Comparison of ENCODE assay signal across 9 mouse cellular contexts in the genomic region with DNA sequence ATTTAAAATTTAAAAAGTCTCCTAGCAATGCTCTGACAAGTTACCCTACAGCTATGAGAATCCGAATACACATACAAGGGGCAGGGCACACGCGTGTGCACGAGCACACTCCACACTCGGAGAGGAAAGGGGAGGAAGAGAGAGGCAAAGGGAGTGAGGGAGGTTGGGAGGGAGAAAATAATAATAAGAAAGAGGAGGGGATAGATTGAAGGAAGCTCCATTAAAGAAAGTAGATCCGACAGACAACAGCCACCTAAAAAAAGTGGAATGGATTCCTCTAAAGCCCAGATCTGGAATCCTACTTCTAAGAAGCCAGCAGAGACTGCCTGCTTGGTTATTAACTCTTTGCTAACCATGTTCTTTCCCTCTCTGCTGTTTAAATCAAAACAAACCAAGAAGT. TPM values are rescaled to one million over a fixed set of nuclear protein-coding genes. Genes with fewer than 3 reads are reported as not detected.
A peak's percentile ranks its signal among the peaks of the same experiment; 100 is the strongest.
DNase-seq lines count a peak whose midpoint lies in the region; ATAC-seq lines count a peak whose summit lies in the region.
"Had no signal": no experiment of that assay in that cellular context is flagged by ENCODE, and none has a peak within 500 bp of the region (broad histone marks: within the 10 kb centered on the region; RNA-seq: fewer than 3 reads in every experiment).

No protein-coding gene starts in this region.

- H3K4me2 ChIP-seq in kidney, embryonic 15.5 days, result peak overlapping the region; percentile 57
- H3K4me2 ChIP-seq in hindbrain, embryonic 16.5 days (ENCODE audit: low read length), result peak overlapping the region; percentile 56
- peak overlapping the region; percentile 42 for H3K4me2 ChIP-seq in midbrain, embryonic 11.5 days

- peak overlapping the region; percentile 76; the same call in 1 of the 2 replicates for H3K27ac ChIP-seq in kidney, embryonic 15.5 days
- no peak overlapping the region for H3K27ac ChIP-seq in hindbrain, embryonic 16.5 days (ENCODE audit: low read depth, low read length)
- H3K27ac ChIP-seq in midbrain, embryonic 11.5 days (ENCODE audit: low read depth, low read length), result no peak overlapping the region

- 0% methylated on average over 6 of the region's 6 CpGs for WGBS in kidney, embryonic 15.5 days
- WGBS in hindbrain, embryonic 16.5 days, result 2% methylated on average over 6 of the region's 6 CpGs
- 6% methylated on average over 6 of the region's 6 CpGs for WGBS in midbrain, embryonic 11.5 days

- H3K4me1 ChIP-seq in kidney, embryonic 15.5 days, result peaks cover 5% of the 10 kb centered on the region; the same call in 1 of the 2 replicates
- no peaks in the 10 kb centered on the region for H3K4me1 ChIP-seq in hindbrain, embryonic 16.5 days (ENCODE audit: control insufficient read depth, insufficient read depth, low read depth, low read length)
- no peaks in the 10 kb centered on the region for H3K4me1 ChIP-seq in midbrain, embryonic 11.5 days (ENCODE audit: control insufficient read depth, insufficient read depth, low read length)

- peak; percentile 62; the same call in 1 of the 2 replicates for ATAC-seq in kidney, embryonic 15.5 days (replicated peaks; ENCODE audit: low FRiP score)
- peak; percentile 80 for ATAC-seq in hindbrain, embryonic 16.5 days
- ATAC-seq in midbrain, embryonic 11.5 days (ENCODE audit: low FRiP score), result peak; percentile 55
- ATAC-seq in inflammation-experienced regulatory T-cells, adult 6 months, result no peak

- peak overlapping the region; percentile 46 for H3K4me3 ChIP-seq in kidney, embryonic 15.5 days (replicated peaks)
- H3K4me3 ChIP-seq in hindbrain, embryonic 16.5 days (ENCODE audit: low read length), result peak overlapping the region; percentile 40
- H3K4me3 ChIP-seq in midbrain, embryonic 11.5 days (ENCODE audit: low read depth, low read length), result peak overlapping the region; percentile 27

- no peaks in the 10 kb centered on the region for H3K9me3 ChIP-seq in kidney, embryonic 15.5 days (replicated peaks)
- H3K9me3 ChIP-seq in hindbrain, embryonic 16.5 days (ENCODE audit: control insufficient read depth, low read length), result no peaks in the 10 kb centered on the region
- H3K9me3 ChIP-seq in midbrain, embryonic 11.5 days (ENCODE audit: control insufficient read depth, low read length), result no peaks in the 10 kb centered on the region

- no peak overlapping the region for H3K9ac ChIP-seq in kidney, embryonic 15.5 days
- H3K9ac ChIP-seq in hindbrain, embryonic 16.5 days (ENCODE audit: low read depth, low read length), result peak overlapping the region; percentile 51
- 0 out of 2 replicates have a peak overlapping the region, but pooled peaks have one; percentile 27 for H3K9ac ChIP-seq in midbrain, embryonic 11.5 days (ENCODE audit: low read length)

- H3K36me3 ChIP-seq in kidney, embryonic 15.5 days, result no peaks in the 10 kb centered on the region
- no peaks in the 10 kb centered on the region for H3K36me3 ChIP-seq in hindbrain, embryonic 16.5 days (ENCODE audit: control insufficient read depth, insufficient read depth, low read length)
- H3K36me3 ChIP-seq in midbrain, embryonic 11.5 days (ENCODE audit: control insufficient read depth, insufficient read depth, low read length), result no peaks in the 10 kb centered on the region

- no peaks in the 10 kb centered on the region for H3K27me3 ChIP-seq in kidney, embryonic 15.5 days
- H3K27me3 ChIP-seq in hindbrain, embryonic 16.5 days (replicated peaks; ENCODE audit: control insufficient read depth, insufficient read depth, low read length), result no peaks in the 10 kb centered on the region
- H3K27me3 ChIP-seq in midbrain, embryonic 11.5 days (ENCODE audit: control insufficient read depth, insufficient read depth, low read length), result no peaks in the 10 kb centered on the region

- no peak for DNase-seq in kidney, adult 11 months
- peak; percentile 13 for DNase-seq in embryo, embryonic 11.5 days (ENCODE audit: low read depth, low spot score)
- no peak for DNase-seq in midbrain, embryonic 11.5 days (ENCODE audit: low spot score, missing footprints)
- no peak for DNase-seq in adrenal gland, postnatal 36 days
- DNase-seq in layer of hippocampus, adult 11-12 months (ENCODE audit: low spot score), result no peak

RNA-seq across cellular contexts. Expression of a gene that starts 26.5 kb away (rescaled TPM):
- 12.7 and 12.9 TPM in 2 replicates for polyA plus RNA-seq in kidney, embryonic 15.5 days (2015; fragmentation: Nextera tagmentation; extraction: Ambion mirVana)
- 12.1 and 13.1 TPM in 2 replicates for polyA plus RNA-seq in hindbrain, embryonic 16.5 days (2015; fragmentation: Nextera tagmentation; extraction: Ambion mirVana)
- polyA plus RNA-seq in midbrain, embryonic 11.5 days (2014; fragmentation: Nextera tagmentation; extraction: Ambion mirVana), result 19.2 and 22.3 TPM in 2 replicates
- 10 to 100 TPM; 59.1 to 62.6 TPM for total RNA-seq in adrenal gland, postnatal 36 days (2021)
- polyA plus RNA-seq in inflammation-experienced regulatory T-cells, adult 6 months (2017; shearing (Covaris generic)), result 10 to 100 TPM; 16.8 to 34.9 (median 34.9) TPM

RNA-seq across cellular contexts. Expression of a gene that starts 43.8 kb away (rescaled TPM):
- 0.10 TPM in 1 of 2 replicates, not detected in the other for polyA plus RNA-seq in kidney, embryonic 15.5 days (2015; fragmentation: Nextera tagmentation; extraction: Ambion mirVana)
- polyA plus RNA-seq in hindbrain, embryonic 16.5 days (2015; fragmentation: Nextera tagmentation; extraction: Ambion mirVana), result 0.10 and 0.22 TPM in 2 replicates
- polyA plus RNA-seq in midbrain, embryonic 11.5 days (2014; fragmentation: Nextera tagmentation; extraction: Ambion mirVana), result not detected in 2 replicates
- total RNA-seq in adrenal gland, postnatal 36 days (2021), result under 1 TPM in 1 of 2 experiments, not detected in 1; 0.17 TPM
- polyA plus RNA-seq in inflammation-experienced regulatory T-cells, adult 6 months (2017; shearing (Covaris generic)), result under 1 TPM in 1 of 3 experiments, not detected in 2; 0.23 TPM
- polyA plus RNA-seq: spleen, adult 2 months had no signal
